Mouse (Mus musculus): ENCODE data around the gene Gamt.
A peak's percentile ranks its signal among the peaks of the same experiment; 100 is the strongest.
"Not testable (repeated sequence)": the region's sequence is repeated elsewhere in the genome, so short reads cannot be mapped to it uniquely, and the experiment has no call there.

Gamt gene

GRCm38 (mm10) chr10:80258752-80259462, 1.9 kb downstream of the Gamt start:
- DNase-seq (ENCODE audit: low spot score in 2 of 2): no peak

GRCm38 (mm10) chr10:80257936-80258335, 2.9 kb downstream of the Gamt start:
- DNase-seq (ENCODE audit: low spot score in 2 of 2): no peak

- no peak for DNase-seq (ENCODE audit: low spot score in 2 of 2)
Observed at GRCm38 (mm10) chr10:80255881-80256535, 4.8 kb downstream of the Gamt start.

- DNase-seq (ENCODE audit: low spot score in 2 of 2): no peak
Observed at GRCm38 (mm10) chr10:80254331-80255297, 6.2 kb downstream of the Gamt start.

GRCm38 (mm10) chr10:80253551-80253950, 7.3 kb downstream of the Gamt start:
- DNase-seq (ENCODE audit: low spot score in 2 of 2): no peak

GRCm38 (mm10) chr10:80252493-80253274, 8.1 kb downstream of the Gamt start:
- DNase-seq (ENCODE audit: low spot score in 2 of 2): no peak

- DNase-seq (ENCODE audit: low spot score in 2 of 2): no peak
Observed at GRCm38 (mm10) chr10:80252011-80252410, 8.8 kb downstream of the Gamt start.

GRCm38 (mm10) chr10:80250573-80250972, 10.2 kb downstream of the Gamt start:
- no peak for DNase-seq (ENCODE audit: low spot score in 2 of 2)

- DNase-seq (ENCODE audit: low spot score in 2 of 2): no peak
Observed at GRCm38 (mm10) chr10:80250059-80250458, 10.8 kb downstream of the Gamt start.

GRCm38 (mm10) chr10:80248971-80249640, 11.7 kb downstream of the Gamt start, which contains the start of gene Ndufs7:
Gene Ndufs7, plus strand, starts transcription at chr10:80249121.
- DNase-seq (ENCODE audit: low spot score in 2 of 2): peak; percentile 97 to 99

GRCm38 (mm10) chr10:80248437-80248836, 12.4 kb downstream of the Gamt start:
- not testable (repeated sequence) for DNase-seq (ENCODE audit: low spot score in 2 of 2)

- peak in 1 of 2 experiments; percentile 39 for DNase-seq (ENCODE audit: low spot score in 2 of 2)
Observed at GRCm38 (mm10) chr10:80247849-80248248, 13.0 kb downstream of the Gamt start.

GRCm38 (mm10) chr10:80245600-80245999, 15.2 kb downstream of the Gamt start:
- DNase-seq (ENCODE audit: low spot score in 2 of 2): peak; percentile 62 to 84

GRCm38 (mm10) chr10:80244791-80245399, 15.9 kb downstream of the Gamt start:
- no peak for DNase-seq (ENCODE audit: low spot score in 2 of 2)

GRCm38 (mm10) chr10:80242607-80243006, 18.2 kb downstream of the Gamt start:
- no peak for DNase-seq (ENCODE audit: low spot score in 2 of 2)

- DNase-seq (ENCODE audit: low spot score in 2 of 2): no peak
Observed at GRCm38 (mm10) chr10:80242088-80242487, 18.7 kb downstream of the Gamt start.

- DNase-seq (ENCODE audit: low spot score in 2 of 2): no peak
Observed at GRCm38 (mm10) chr10:80239791-80240190, 21.0 kb downstream of the Gamt start.

GRCm38 (mm10) chr10:80238306-80238705, 22.5 kb downstream of the Gamt start:
- no peak for DNase-seq (ENCODE audit: low spot score in 2 of 2)

GRCm38 (mm10) chr10:80237020-80237419, 23.8 kb downstream of the Gamt start:
- no peak for DNase-seq (ENCODE audit: low spot score in 2 of 2)

GRCm38 (mm10) chr10:80236145-80236825, 24.5 kb downstream of the Gamt start:
- no peak for DNase-seq (ENCODE audit: low spot score in 2 of 2)

Measured in frontal cortex, postnatal 36 days (tissue).